ENCODE assay signal across 13 mouse cellular contexts in genomic region chr5:100557019-100557418, GRCm38 (mm10). TPM values are rescaled to one million over a fixed set of nuclear protein-coding genes. Genes with fewer than 3 reads are reported as not detected.
"Had no signal": no experiment of that assay in that cellular context is flagged by ENCODE, and none has a peak within 500 bp of the region (broad histone marks: within the 10 kb centered on the region; RNA-seq: fewer than 3 reads in every experiment).

No protein-coding gene starts in this region.

- H3K4me3 ChIP-seq: left cerebral cortex, adult 2 months; limb, embryonic 15.5 days; liver, embryonic 15.5 days; midbrain, embryonic 13.5 days had no signal

- H3K27me3 ChIP-seq: limb, embryonic 15.5 days; liver, embryonic 15.5 days; midbrain, embryonic 13.5 days had no signal

- H3K36me3 ChIP-seq: limb, embryonic 15.5 days; midbrain, embryonic 13.5 days had no signal

- H3K4me1 ChIP-seq: limb, embryonic 15.5 days; midbrain, embryonic 13.5 days had no signal

- ATAC-seq: intestine, embryonic 16.5 days; midbrain, embryonic 13.5 days had no signal

- DNase-seq: lung, embryonic 14.5 days; lung, postnatal 10 days; lung, postnatal 4 days; right cerebral cortex, postnatal 14 days; thymus, postnatal 36 days had no signal

- H3K27ac ChIP-seq: kidney, postnatal 0 days; left cerebral cortex, adult 2 months; limb, embryonic 15.5 days; liver, embryonic 15.5 days; midbrain, embryonic 13.5 days had no signal

RNA-seq across cellular contexts. Expression of gene Plac8, which starts 15.0 kb away (rescaled TPM):
- total RNA-seq: layer of hippocampus, postnatal 25 days; left cerebral cortex, adult 2 months; left cerebral cortex, postnatal 25 days had no signal
- polyA plus RNA-seq: midbrain, embryonic 13.5 days had no signal
